Mouse (Mus musculus) megakaryocyte-erythroid progenitor cell, adult 5-6 weeks (primary cell): ENCODE data around the gene Hmgcs1. TPM values are rescaled to one million over a fixed set of nuclear protein-coding genes. Genes with fewer than 3 reads are reported as not detected.
"Not testable (repeated sequence)": the region's sequence is repeated elsewhere in the genome, so short reads cannot be mapped to it uniquely, and the experiment has no call there.

ENCODE experiments used
- ATAC-seq: replicated peaks from 2 replicates; pipeline ENCODE4 v1.8.0; 2016; ENCODE audit warnings: mild to moderate bottlenecking, inconsistent platforms; ENCODE audit not compliant: severe bottlenecking, poor library complexity, low FRiP score, low TSS enrichment
- total RNA-seq, 2 experiments: library from RNA; stranded (forward) in 1 of 2; stranded (reverse) in 1 of 2; fragments of 200-1000, 215-1000 nt in 1 of 2; fragments of >200 nt in 1 of 2; fragmentation: Nextera tagmentation in 1 of 2; gene quantifications; 2 replicates each; pipeline ENCODE4 v1.2.3; 2014 to 2017

Hmgcs1 gene
- total RNA-seq (2014; fragmentation: Nextera tagmentation) = 13.1 and 15.6 TPM in 2 replicates
- total RNA-seq (2017) = 25.0 and 38.1 TPM in 2 replicates

DNA sequence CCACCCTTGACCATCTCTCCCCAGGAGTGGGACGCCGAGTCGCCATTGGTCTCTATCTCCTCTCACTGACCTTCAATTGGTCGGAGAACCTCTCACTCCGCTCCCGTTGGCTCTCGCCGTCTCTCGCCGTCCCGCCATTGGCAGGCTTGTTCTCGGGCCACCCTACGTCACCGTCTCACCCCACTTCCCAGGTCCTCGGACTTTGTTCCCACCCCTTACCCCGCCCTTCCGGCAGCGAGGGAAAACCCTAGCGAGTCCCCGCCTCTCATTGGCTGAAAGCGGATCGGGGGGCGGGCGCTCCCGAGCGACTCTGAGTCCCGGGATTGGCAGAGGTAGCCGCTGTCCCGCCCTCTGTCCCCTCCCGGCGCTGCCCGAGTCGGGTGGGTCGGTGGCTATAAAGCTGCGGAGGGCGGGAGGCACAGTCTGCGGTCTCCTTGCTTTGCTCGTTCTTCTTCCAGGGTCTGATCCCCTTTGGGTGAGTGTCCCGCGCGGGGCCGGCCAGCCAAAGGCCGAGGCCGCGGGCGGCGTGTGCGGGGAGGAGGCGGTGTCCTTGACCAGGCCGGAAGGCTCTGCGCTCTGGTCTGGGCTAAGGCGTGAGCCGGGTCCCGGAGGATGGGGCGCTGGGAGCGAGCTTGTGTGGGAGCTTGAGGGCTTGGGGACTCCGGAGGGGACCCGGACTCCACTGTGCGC, at the start of gene Hmgcs1:
TSS of gene Hmgcs1 (plus strand) at position 341 of the 690 bp plus-strand sequence.
- ATAC-seq = peak; percentile 99

DNA sequence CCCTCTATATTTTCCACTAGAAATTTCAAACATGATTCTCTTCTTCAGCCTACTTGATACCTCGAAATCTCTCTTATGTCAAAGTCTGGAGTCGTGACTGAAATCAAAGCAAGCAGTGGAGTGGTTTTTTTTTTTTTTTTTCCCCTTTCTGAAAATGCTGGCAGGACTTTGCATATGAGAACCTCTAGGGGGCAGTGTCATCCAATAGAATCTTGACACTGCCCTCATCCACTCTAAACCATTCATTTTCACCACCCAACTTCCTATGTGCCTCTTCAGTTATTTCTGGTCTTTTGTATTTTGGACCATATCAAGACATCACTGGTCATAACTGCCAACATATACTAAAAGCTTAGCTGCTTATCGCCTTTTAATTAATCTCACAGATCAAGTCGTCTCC, 49.7 kb upstream of the Hmgcs1 start:
- ATAC-seq = peak; percentile 91

DNA sequence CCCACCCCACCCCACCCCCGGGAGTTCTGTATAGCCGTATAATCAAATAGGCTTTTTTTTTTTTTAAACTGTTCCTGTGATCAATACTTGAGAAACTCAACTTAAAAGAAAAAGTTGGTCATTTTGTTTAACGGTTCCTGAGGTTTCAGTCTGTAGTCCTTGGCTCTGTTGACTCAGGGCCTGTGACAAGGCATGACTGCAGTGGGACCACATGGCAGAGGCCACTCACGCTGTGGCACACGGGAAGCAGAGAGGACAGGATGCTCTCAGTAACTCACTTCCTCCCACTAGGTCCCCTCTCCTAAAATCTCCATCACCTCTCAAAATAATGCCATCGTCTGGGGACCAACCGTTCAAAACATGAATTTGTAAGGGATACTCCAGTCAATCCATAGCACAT, 49.0 kb upstream of the Hmgcs1 start:
- no peak for ATAC-seq

DNA sequence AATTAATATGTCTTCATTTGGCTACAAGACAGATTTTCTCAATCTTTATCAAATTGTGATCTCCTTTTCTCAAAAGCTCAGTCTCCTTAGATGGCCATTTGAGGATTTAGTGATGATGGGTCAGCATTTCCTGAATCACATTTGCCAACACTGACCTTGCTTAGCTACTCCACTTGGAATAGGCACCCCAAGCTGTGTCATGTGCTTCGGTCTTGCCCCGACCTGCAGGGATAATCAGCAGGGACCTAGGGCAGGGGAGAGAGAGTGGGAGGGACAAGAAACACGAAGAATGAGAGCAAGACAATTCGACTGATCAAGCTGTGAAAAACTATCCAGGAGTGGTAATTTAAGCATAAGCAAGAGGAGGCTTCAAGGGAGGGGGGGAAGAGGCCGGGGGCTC, 45.4 kb upstream of the Hmgcs1 start:
- no peak for ATAC-seq

DNA sequence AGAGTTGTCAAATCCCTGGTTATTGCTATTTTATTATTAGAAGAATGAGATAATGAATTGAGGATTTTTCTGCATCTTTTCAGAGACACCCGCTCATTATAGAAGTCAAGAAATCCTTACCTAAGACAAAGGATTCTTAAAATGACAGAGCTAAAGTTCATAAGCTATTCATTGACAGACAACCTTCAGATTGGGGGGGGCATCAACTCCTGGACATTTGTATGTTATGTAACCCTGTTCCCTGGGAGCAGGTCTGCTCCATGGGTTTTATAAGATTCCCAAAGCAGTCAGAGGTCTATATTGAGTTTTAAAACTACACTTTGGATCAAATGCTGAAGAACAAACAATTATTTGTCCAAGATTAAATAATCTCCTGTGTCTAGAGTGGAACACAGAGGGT, 43.7 kb upstream of the Hmgcs1 start:
- no peak for ATAC-seq

DNA sequence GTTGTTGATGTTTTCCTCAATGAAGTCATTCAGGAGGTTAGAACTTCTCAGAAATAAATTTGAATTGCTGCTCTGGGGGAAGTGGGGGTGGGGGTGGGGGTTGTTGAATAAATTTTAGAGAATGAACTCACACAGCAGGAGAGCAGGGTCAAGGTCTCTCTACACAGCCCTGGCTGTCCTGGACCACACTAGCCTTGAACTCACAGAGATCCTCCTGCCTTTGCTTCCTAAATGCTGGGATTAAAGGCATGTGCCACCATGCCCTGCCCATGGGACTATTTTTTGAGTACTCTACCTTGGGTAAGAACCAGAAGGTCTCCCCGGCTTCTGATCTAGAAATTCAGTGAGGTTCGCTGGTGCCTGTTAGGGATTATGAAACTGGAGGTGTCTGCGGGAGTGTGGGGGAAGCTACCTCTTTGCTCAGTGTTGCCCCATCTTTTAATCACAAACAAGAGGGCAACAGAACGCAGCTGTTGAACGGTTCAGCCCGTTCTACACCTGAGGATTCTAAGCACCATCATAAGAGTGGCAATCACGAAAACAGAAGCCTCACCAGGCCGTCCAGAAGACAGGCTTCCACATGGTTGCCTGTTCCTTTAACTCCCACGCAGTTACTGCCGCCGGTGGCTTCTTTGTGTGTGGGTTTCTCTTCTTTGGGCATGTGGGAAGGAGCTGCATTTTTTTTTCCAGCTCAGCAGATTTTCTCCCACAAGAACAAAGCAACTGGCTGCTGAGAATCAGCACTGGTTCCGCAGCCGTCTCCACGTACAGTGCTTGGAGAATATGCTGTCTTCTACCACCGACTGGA, 41.1 kb upstream of the Hmgcs1 start:
- no peak for ATAC-seq

DNA sequence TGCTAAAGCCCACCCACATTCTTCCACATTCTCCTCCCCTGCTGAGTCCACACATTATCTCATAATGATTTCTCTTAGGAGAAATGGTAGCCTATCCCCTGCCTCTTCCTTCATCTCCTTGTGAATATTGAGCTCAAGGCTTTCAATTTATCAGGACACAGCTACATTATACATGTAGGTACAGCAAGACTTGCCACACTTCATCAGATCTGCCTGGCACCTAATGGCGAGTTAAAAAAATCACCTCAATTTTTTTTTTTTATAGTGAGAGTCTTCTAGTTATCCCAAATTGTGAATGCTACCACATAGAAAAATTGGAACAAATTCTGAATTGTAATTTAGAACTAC, 40.5 kb upstream of the Hmgcs1 start:
- ATAC-seq = no peak

DNA sequence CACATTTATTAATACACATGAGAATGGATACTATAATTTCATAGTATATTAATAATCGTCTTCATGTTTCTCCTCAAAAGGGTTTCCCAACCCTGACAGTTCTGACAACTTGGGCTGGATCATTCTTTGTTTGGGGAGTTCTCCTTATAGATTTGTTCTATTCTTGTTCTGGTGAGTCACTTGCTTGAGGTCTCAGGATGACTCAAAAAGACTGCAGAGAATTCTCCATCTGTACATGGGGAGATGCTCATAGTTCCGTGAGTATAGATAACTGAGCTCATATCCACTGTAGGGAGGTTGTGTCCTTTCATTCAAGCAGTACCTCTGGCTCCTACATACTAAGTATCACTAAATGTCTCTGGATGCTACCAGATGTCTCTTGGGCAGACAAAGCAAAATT, 35.4 kb upstream of the Hmgcs1 start:
- no peak for ATAC-seq

DNA sequence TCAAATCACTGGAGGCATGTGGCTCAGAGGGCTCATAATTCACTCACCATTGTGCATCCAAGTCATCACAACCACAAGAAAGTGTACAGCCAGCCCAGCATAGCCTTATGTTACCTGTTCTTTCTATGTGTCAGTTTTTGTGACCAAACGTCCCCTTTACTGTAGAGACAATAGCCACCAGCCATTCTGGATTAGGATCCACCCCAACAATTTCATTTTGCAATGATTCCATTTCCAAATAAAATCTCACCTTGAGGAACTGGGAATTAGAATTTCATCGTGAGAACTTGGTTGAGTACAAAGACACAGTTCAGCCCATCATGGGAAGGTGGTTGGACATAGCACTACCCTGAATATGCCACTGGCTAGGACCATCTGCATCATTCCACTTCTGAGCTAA, 33.9 kb upstream of the Hmgcs1 start:
- ATAC-seq = no peak

DNA sequence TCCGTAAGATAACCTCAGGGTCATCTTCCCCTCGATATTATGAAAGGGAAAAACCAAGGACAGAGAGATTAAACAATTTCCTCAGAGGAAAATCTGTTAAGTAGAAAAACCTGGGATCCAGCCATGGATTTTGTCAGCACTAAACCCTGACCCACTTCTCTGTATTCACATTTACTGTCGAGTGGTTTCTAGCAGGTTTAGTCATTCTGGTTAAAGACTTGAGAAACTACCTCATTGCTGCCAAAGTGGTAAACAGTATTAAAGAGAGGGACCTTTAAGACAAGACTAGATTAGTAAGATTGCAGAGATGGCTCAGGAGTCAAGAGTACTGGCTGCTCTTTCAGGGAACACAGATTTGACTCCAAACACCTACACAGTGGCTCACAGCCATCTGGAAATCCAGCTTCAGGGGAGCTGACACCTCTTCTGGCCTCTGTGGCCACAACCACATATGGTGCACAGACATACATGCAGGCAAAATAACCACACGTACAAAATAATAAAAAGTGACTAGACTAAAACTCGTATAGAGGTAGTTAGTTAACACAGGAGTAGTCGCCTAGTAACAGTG, 33.2 kb upstream of the Hmgcs1 start:
- ATAC-seq = no peak

DNA sequence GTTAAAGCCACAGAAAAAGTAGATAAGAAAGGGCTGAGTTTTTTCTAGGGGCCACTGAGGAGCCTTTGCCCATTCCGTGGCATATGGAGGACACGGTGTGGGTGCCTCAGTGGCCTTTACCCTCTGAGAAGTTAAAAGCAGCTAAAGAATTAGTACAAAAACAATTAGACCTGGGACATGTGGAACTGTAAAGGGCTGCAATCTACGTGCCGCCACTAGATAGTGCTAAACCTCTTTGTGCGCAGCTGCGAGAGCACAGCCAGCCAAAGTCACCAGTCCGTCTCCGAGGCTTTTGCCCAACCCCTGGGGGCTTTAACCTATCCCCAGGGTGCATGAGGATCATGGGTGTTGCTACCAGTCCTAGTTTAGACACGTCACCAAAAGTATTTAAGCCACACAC, 28.8 kb upstream of the Hmgcs1 start:
- not testable (repeated sequence) for ATAC-seq

DNA sequence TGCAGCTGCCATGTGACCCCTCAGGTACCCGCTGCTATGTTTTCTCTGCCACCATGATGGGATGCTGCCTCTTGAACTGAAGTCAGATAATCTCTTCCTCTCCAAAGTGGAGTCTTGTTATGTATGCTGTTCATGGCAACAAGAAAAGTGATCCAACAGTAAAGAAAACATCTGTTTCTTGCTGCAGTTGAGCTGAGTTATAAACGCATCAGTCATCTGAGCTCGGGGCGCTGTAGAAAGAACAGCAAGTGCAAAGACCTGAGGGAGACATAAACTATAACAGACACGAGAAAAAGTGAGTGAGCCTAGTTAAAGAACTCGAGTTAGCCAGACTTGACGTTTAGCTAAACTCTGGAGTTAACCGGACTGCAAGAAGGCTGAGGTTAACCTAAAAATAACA, 11.4 kb upstream of the Hmgcs1 start:
- no peak for ATAC-seq

DNA sequence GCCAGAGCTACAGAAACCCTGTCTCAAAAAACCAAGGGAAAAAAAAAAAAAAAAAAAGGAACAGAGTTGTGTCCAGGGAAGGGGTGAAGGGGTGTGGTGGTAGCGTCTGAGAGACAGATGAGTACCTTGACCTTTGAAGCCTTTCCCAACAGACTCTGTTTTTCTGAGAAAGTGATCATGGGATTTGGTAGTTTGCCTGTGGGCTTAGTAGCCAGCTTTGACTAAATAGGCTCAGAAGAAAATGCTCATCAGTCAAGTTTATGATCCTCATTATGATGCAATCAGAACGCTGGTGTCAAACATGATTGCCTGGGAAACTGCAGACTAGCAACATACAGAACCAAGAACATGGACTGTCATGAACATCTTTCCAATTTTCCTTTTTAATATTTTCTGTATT, 10.5 kb upstream of the Hmgcs1 start:
- ATAC-seq = no peak

DNA sequence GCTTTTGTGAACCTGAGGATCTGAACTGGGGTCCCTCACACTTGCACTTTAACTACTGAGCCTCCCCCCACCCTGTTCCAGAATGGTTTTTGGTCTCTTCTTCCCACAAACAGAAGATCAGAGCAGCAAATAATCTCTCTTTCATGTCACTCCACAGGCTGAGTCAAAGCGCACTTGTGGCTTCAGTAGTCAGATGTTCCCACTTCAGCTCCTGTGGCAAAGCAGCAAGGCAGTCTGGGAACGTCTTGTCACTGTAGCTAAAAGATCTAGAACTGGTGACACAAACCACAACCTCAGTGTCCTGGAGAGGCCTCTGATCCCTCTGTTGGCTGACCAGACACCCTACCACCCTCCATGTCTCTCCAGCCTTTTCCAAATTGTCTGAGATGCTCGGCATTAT, 9.0 kb upstream of the Hmgcs1 start:
- ATAC-seq = no peak

DNA sequence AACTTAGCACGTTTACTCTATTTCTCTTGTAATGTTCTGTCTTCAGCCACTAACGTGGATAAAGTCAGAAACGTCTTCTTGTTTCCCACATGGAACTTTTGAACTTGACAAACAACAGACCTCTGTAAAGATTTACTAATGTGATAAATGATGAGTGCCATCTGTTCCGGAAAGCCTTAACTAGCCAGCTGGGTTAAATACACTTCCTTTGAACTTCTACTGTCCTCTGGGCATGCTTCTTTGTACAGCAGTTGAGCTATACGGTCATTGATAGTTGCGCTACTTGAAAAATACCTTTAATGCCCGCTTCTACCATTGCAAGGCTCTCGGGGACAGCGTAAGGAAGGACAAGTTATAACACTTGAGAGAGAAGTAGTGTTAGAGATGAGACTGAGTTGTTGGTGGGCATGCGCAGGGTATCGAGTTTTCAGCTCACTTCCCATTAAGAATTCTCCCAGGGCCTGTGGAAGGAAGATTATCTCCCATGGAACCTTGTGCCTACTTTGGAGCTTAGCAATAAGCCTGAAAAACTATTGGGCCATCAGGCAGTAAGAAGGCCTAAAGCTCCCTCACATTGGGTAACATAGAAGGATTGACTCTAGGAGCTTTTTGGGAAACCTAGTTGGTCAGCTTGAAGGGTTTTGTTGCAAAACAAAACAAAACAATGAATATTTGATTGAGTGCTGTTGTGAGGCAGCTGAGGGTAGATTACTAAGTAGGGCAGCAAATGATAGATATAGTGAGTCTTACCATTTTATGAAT, 5.6 kb upstream of the Hmgcs1 start:
- ATAC-seq = no peak

DNA sequence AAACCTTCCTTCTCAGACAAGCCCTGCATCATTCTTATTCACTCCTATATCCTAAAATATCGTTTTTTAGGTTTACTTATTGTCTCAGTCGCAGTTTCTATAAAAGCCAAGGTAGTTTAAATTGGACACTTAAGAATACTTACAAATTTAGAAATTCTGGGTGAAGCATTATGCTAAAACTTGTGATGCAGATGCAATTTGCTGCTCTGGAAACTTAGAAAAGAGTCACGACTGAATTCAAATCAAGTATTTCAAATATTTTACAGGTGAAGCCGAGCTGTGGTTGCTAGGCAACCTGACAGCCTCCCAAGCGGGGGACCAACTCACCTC, 505 bp upstream of the Hmgcs1 start:
- ATAC-seq = no peak

DNA sequence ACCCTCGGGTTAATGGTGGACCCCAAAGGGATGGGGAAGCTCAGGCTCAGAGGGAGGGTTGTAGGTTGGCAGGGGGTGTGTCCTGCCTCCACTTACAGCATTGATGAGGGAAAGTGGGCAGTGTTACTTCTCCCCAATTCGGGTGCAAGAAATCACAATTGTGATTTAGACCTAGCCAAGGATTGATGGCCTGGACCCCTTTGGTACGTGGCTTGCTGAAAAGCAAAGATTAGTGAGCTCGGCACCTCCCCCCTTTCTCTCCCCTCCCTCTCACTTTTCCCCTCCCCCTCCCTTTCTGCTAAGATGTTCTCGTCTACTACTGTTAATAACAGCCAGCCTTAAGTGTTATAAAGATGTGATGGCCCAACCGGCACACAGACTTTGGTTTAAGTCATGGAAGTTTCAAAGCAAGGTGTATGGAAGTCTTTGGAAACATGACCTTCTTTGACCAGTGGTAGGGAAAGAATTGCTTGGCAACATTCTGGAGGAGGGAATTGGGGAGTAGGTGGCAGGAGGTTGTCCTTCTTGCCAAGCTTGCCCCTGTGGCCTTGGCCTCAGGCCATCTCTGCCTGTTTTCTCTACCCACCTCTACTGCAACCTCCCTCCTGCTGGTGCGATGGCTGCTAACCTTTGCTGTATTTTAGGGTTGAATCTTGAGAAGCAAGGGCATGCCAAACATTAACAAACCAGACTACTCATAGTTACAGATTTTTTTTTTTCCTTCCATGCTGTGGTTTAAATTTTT, 869 bp downstream of the Hmgcs1 start:
- ATAC-seq = peak; percentile 12

DNA sequence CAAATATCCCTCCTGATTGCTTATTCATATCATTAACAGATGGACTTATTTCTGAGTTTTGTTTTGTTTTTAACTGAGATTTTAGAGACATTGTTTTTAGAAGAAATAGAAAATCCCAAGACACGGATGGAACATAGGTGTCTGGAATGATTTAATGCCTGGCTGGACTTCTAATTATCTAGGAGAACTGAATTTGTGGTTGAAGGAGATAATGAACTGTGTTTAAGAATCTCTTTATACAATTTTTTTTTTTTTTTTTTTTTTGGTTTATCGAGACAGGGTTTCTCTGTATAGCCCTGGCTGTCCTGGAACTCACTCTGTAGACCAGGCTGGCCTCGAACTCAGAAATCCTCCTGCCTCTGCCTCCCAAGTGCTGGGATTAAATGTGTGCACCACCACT, 1.8 kb downstream of the Hmgcs1 start:
- ATAC-seq = not testable (repeated sequence)

DNA sequence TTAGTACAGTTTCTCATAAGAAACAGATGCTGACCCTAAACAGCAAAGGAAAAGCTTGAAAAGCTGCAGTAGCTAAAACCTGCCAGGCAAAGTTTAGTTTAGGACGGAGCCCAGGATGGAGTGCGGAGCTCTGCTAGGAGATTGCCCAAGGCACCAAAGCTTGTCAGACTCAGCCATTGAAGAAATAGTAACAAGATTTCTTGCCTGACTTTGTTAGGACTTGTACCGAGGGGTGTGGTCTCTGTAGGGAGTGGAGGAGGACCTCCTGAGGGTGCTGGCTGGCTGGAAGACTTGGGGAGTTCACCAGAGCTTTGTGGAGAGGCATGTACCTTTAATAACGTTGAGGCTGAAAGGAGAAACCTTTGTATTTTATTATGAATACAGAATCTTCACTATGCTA, 5.5 kb downstream of the Hmgcs1 start:
- no peak for ATAC-seq

DNA sequence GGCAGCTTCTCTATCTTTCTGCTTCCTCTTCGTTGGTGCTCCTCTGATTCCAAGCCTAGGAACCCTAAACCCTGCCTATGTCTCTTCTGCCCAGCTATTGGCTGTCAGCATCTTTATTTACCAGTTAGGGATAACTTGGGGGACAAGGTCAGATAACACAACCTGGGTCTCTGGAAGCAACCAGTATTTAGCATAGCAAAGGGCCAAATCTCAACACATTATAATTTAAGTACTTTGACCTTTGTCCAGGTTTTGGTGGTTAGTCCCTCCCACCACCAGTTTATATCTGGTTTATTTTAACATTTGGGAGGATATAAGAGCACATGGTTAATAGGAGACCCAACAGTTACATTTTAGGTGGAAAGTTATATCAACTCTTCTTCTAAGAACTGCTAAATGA, 6.3 kb downstream of the Hmgcs1 start:
- ATAC-seq = no peak
